Mouse (Mus musculus) limb, embryonic 15.5 days (tissue): ENCODE measurements around the gene Gm1043. TPM values are rescaled to one million over a fixed set of nuclear protein-coding genes. Genes with fewer than 3 reads are reported as not detected.
A peak's percentile ranks its signal among the peaks of the same experiment; 100 is the strongest.

ENCODE experiments used
- ATAC-seq: fragments of 200-750 bp; cut with Nextera tagmentation; 2 replicates; pipeline ENCODE4 v1.8.0; 2017; ENCODE audit warnings: low read depth, moderate TSS enrichment; ENCODE audit not compliant: insufficient number of reproducible peaks, low FRiP score, low TSS enrichment
- H3K27ac ChIP-seq: fragments of 300-500 bp; sonication (generic); 2 replicates; pipeline ENCODE4 v1.5.1; 2015; ENCODE audit warnings: moderate library complexity, mild to moderate bottlenecking, inconsistent platforms
- H3K27me3 ChIP-seq: fragments of 300-500 bp; sonication (generic); 2 replicates; pipeline ENCODE4 v1.6.1; 2015; ENCODE audit warnings: inconsistent platforms
- H3K36me3 ChIP-seq: fragments of 300-500 bp; sonication (generic); 2 replicates; pipeline ENCODE4 v1.6.1; 2015; ENCODE audit warnings: inconsistent platforms
- H3K4me1 ChIP-seq: fragments of 300-500 bp; sonication (generic); 2 replicates; pipeline ENCODE4 v1.6.1; 2015; ENCODE audit warnings: inconsistent platforms
- H3K4me2 ChIP-seq: fragments of 300-500 bp; sonication (generic); 2 replicates; pipeline ENCODE4 v1.6.1; 2015; ENCODE audit warnings: mild to moderate bottlenecking, inconsistent platforms
- H3K4me3 ChIP-seq: fragments of 300-500 bp; sonication (generic); 2 replicates; pipeline ENCODE4 v1.5.1; 2015; ENCODE audit warnings: mild to moderate bottlenecking, inconsistent platforms
- H3K9ac ChIP-seq: fragments of 300-500 bp; sonication (generic); 2 replicates; pipeline ENCODE4 v1.6.1; 2015; ENCODE audit warnings: inconsistent platforms
- H3K9me3 ChIP-seq: fragments of 300-500 bp; sonication (generic); 2 replicates; pipeline ENCODE4 v1.6.1; 2016; ENCODE audit warnings: inconsistent platforms
- WGBS: fragments of 180-500 bp; shearing (Covaris S2); methylation state at CpG from one replicate; pipeline ENCODE4 v1.1.7; 2015; 5-methylcytosine and 5-hydroxymethylcytosine counted together
- polyA plus RNA-seq: library from polyadenylated mRNA; unstranded; fragments of >200 nt; fragmentation: Nextera tagmentation; extraction: Ambion mirVana; gene quantifications from 2 replicates; pipeline ENCODE4 v1.2.1, GENCODE M21; 2015

Gene Gm1043
- polyA plus RNA-seq, 1 experiment from 2014 or later: 0.12 TPM

DNA sequence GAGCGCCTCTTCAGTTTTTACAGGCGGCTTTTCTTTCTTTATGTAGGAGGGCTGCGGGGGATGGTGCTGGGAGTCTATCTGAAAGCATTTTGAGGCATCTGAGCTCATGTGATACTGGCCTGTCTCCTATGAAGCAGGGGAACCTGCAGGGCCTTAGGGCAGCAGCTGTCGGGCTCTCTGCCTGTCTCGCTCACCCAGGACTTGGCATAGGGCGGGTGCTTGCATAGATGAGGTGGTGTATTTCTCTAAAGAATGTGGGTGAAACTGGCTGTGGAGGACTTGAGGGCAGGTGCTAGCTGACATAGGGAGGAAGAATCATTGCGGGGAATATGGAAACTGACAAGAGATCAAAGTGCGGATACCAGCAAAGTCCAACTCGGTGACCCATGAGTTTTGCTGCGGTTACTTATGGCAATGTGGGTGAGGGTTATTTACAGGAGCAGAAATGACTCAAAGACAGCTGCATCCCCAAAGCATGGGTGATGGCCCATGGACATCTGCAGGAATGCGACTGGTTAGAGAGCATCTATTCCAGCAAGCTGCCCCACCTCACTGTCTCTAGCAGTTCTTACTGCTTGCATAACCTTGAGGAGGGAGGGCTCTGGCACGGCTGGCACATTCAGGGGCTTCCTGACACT, 8.4 kb upstream of the Gm1043 start:
- Histone ChIP-seq H3K9me3 (no peaks in the 10 kb centered on the region), H3K4me2 (no peak overlapping the region), H3K36me3 (no peaks in the 10 kb centered on the region), H3K9ac (no peak overlapping the region), H3K27ac (no peak overlapping the region), H3K4me1 (no peaks in the 10 kb centered on the region), H3K4me3 (no peak overlapping the region), H3K27me3 (peaks cover 15% of the 10 kb centered on the region; the same call in 1 of the 2 replicates)
- WGBS: 50% methylated on average over 12 of the region's 12 CpGs
- no peak for ATAC-seq

DNA sequence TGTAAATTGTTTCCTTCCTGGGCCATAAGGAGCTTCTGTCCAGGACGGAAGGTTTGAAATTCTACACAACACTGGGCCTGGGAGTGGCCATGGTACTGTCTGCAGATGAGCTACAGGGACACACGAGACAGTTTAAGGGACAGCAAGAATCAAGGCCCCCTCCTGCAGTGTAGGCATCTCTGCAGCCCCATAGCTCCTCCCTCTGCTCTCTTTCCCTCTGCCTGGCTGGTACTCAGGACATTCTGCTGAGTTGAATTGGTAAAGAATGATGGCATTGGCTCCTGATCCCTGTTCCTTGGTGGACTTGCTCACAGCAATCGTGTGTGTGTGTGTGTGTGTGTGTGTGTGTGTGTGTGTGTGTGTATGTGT, 7.9 kb upstream of the Gm1043 start:
- peaks cover 15% of the 10 kb centered on the region; the same call in 1 of the 2 replicates for H3K27me3 ChIP-seq
- ATAC-seq: no peak
- no peak overlapping the region for H3K4me3 ChIP-seq
- WGBS: 30% methylated on average over 3 of the region's 3 CpGs
- H3K9me3 ChIP-seq: no peaks in the 10 kb centered on the region
- H3K9ac ChIP-seq: no peak overlapping the region
- H3K4me2 ChIP-seq: no peak overlapping the region
- no peaks in the 10 kb centered on the region for H3K4me1 ChIP-seq
- H3K27ac ChIP-seq: no peak overlapping the region
- H3K36me3 ChIP-seq: no peaks in the 10 kb centered on the region

DNA sequence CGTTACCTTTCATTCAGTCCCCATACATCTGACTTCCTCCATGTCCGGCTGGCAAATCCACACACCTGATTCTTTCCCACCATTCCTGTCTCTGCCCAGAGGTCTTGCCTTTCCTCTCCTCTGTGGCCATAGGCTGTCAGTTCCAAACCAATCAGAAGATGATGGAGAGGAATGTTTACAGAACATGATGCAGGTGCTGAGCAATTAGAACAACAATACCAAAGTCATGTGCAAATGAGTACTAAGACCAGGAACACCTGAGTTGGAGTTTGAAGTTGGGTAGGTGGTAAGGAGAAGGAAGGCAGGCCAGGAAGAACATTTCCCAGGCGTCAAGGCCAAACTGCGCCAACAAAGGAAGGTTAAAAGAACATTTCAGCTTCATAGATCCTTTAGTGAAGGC, 5.7 kb upstream of the Gm1043 start:
- Histone ChIP-seq H3K4me1 (no peaks in the 10 kb centered on the region), H3K9me3 (no peaks in the 10 kb centered on the region), H3K4me3 (no peak overlapping the region), H3K27me3 (peaks cover 15% of the 10 kb centered on the region; the same call in 1 of the 2 replicates), H3K36me3 (no peaks in the 10 kb centered on the region), H3K9ac (no peak overlapping the region), H3K27ac (no peak overlapping the region), H3K4me2 (no peak overlapping the region)
- ATAC-seq: no peak
- WGBS: 89% methylated on average over 4 of the region's 4 CpGs

DNA sequence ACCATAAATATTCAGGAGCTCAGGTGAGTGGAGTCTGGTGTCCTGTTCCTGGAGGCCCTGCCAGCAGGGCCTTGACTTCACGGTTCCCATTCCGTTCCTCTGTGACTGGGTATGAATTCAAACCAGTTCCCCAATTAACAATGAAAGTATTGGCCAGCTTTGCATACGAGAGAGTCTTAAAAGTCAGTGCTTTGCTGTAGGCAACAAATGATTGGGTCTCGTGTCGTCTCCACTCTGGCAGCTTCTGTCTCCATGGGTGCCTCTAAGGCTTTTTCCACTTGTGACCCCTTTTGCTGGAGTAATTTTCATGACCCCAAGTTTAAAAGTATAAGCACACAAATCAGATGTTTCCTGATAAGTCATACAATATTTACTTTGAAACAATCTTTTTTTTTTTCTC, 4.6 kb upstream of the Gm1043 start:
- no peak overlapping the region for H3K4me3 ChIP-seq
- H3K9me3 ChIP-seq: no peaks in the 10 kb centered on the region
- no peaks in the 10 kb centered on the region for H3K4me1 ChIP-seq
- no peak overlapping the region for H3K9ac ChIP-seq
- H3K27ac ChIP-seq: no peak overlapping the region
- H3K27me3 ChIP-seq: peaks cover 15% of the 10 kb centered on the region; the same call in 1 of the 2 replicates
- no peak overlapping the region for H3K4me2 ChIP-seq
- H3K36me3 ChIP-seq: no peaks in the 10 kb centered on the region
- 63% methylated on average over 5 of the region's 5 CpGs for WGBS
- ATAC-seq: no peak

DNA sequence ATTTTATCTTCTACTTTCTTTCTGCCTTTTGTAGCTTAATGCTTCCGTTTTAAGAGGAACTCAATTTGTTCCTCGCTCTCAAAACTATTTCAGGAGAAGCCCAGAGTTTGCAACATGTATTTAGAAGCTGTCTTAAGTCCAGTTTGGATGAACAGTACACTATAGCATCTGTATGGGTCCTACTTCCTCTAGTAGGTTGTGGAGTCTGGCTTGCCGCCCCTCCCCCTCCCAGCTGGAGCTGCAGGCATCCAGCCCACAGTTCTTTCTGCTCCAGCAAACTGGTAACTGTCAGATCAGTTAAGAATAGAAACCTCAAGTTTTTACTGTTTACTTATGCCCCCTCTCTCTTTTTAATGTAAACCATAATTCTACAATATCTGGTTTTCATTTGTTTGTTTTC, 2.8 kb upstream of the Gm1043 start:
- H3K4me3 ChIP-seq: no peak overlapping the region
- H3K4me1 ChIP-seq: no peaks in the 10 kb centered on the region
- 26% methylated on average over 3 of the region's 3 CpGs for WGBS
- no peaks in the 10 kb centered on the region for H3K36me3 ChIP-seq
- no peaks in the 10 kb centered on the region for H3K9me3 ChIP-seq
- ATAC-seq: no peak
- H3K27ac ChIP-seq: no peak overlapping the region
- H3K9ac ChIP-seq: no peak overlapping the region
- H3K27me3 ChIP-seq: no peaks in the 10 kb centered on the region
- no peak overlapping the region for H3K4me2 ChIP-seq

DNA sequence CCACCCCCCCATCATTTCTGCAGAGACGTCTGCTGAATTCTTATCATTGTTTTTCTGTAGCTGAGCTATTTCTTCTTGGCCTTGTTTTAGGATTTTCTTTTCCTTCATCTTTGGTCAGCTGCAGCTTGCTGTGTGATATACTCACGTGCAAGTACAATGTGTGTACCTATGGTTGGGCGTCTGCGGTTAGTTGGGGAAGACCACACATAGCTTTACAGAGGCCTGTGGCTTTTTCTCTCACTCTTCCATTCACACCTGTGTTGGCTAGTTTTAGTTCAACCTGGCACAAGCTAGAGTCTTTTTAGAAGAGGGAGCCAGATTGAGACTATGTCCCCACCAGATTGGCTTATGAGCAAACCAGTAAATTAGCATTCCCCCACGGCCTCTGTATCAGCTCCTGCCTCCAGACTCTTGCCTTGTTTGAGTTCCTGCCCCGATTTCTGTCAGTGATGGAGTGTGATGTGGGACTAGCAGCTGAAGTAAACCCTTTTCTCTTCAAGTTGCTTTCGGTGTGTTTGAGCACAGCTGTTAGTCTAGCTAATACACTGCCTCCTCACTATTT, 1.9 kb upstream of the Gm1043 start:
- H3K9ac ChIP-seq: no peak overlapping the region
- H3K27ac ChIP-seq: no peak overlapping the region
- H3K4me3 ChIP-seq: no peak overlapping the region
- no peaks in the 10 kb centered on the region for H3K9me3 ChIP-seq
- ATAC-seq: no peak
- H3K27me3 ChIP-seq: 0 out of 2 replicates have a peak, but pooled peaks cover 1% of the 10 kb centered on the region
- no peaks in the 10 kb centered on the region for H3K4me1 ChIP-seq
- H3K4me2 ChIP-seq: no peak overlapping the region
- H3K36me3 ChIP-seq: no peaks in the 10 kb centered on the region
- 72% methylated on average over 7 of the region's 7 CpGs for WGBS

DNA sequence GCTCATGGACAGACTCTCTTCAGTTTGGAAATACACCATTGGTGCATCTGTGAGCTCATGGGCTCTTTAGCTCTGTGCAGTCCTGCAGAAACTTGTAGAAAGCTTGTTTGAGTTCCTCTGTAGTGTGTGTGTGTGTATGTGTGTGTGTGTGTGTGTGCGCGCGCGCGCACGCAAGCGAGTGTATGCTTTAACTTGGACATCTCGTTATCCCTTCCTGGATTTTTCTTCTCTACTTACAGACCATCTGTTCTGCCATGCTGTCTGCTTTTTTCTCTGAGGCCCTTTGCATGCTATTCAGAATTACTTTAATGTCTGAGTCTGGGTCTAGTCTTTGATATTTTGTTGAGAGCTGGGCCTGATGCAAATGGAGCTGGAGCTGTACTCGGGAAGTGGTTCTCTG, 1.3 kb upstream of the Gm1043 start:
- Histone ChIP-seq H3K4me3 (no peak overlapping the region), H3K36me3 (no peaks in the 10 kb centered on the region), H3K27me3 (peaks cover 7% of the 10 kb centered on the region; the same call in 1 of the 2 replicates), H3K27ac (no peak overlapping the region), H3K4me1 (no peaks in the 10 kb centered on the region), H3K4me2 (no peak overlapping the region), H3K9ac (no peak overlapping the region), H3K9me3 (no peaks in the 10 kb centered on the region)
- no peak for ATAC-seq
- 75% methylated on average over 9 of the region's 9 CpGs for WGBS

DNA sequence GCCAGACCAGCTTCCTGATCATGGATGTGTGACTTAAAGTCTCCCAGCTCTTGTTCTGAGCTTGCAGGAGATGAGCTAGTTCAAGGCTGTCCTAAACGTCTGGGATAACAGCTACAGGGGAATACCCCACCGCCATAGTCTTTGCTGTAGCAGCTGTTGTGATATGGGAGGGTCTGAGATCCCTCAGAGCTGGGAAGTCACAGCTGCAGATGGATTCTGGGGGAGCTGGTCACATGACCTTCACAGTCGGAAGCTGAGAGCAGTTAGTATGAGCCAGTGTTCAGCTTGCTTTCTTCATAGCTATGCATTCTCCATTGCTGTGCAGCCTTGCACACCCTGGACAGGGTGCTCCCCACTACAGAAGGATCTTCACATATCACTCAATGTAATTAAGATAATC, 748 bp downstream of the Gm1043 start:
- Histone ChIP-seq H3K4me2 (no peak overlapping the region), H3K27ac (no peak overlapping the region), H3K4me1 (0 out of 2 replicates have a peak, but pooled peaks cover under 1% of the 10 kb centered on the region), H3K9me3 (no peaks in the 10 kb centered on the region), H3K9ac (no peak overlapping the region), H3K36me3 (no peaks in the 10 kb centered on the region), H3K4me3 (no peak overlapping the region), H3K27me3 (peaks cover 27% of the 10 kb centered on the region)
- 64% methylated on average over 3 of the region's 3 CpGs for WGBS
- no peak for ATAC-seq

DNA sequence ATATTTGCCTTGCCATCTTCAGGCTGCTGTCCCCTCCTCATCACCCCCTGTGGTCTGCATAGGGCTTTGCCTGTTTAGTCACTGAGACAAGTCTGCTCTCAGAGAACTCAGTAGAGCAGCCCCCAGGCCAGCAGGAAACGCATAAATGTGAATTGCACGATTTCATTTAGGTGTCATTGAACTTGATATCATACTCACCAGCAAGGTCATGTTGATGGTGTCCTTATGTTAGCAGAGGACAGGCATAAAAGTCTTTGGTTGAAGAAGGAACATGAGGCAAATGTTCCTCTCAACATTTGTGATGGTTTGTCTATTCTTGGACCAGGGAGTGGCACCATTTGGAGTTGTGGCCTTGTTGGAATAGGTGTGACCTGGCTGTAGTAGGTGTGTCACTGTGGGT, 2.6 kb downstream of the Gm1043 start:
- peaks cover 46% of the 10 kb centered on the region for H3K27me3 ChIP-seq
- H3K27ac ChIP-seq: no peak overlapping the region
- H3K4me2 ChIP-seq: no peak overlapping the region
- no peak overlapping the region for H3K4me3 ChIP-seq
- 43% methylated on average over 2 of the region's 2 CpGs for WGBS
- ATAC-seq: no peak
- H3K4me1 ChIP-seq: peaks cover 7% of the 10 kb centered on the region
- H3K36me3 ChIP-seq: no peaks in the 10 kb centered on the region
- no peak overlapping the region for H3K9ac ChIP-seq
- H3K9me3 ChIP-seq: no peaks in the 10 kb centered on the region

DNA sequence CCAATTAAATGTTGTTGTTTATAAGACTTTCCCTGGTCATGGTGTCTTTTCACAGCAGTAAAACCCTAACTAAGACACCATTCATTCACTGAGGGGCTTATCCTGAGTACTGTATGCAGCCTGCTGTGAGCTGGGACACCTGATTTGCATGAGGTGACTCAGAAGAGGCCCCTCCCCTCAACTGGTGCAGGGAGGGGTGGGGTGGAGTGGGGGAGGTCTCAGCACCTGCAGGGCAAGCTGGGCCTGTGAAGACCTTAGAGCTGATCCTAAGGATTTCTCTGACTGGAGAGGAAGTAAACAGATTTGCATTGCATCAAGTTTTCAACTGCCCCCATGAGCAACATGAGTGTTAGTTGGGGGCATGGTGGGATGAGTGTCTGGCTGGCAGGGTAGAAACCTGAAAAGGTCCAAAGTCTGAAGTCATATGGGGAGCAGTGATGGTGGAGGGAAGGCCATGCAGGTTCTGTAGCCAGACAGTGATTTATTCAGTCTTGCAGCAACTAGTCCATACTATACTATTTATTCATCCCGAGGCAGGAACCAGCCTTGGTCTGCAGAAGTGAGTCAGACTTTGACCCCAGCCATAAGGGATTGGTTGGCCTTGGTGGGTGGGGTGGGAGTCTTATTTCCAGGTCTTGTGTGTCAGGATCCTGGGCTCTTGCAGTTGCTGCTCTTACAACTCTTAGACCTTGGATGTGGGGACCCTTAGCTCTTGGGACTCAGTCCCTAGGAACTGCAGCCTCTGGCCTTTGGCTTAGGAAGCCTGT, 3.4 kb downstream of the Gm1043 start:
- WGBS: 38% methylated on average over 1 of the region's 1 CpGs
- Histone ChIP-seq H3K36me3 (no peaks in the 10 kb centered on the region), H3K27ac (no peak overlapping the region), H3K4me3 (no peak overlapping the region), H3K4me1 (peaks cover 7% of the 10 kb centered on the region), H3K4me2 (no peak overlapping the region), H3K9me3 (no peaks in the 10 kb centered on the region), H3K27me3 (peaks cover 48% of the 10 kb centered on the region), H3K9ac (no peak overlapping the region)
- no peak for ATAC-seq

DNA sequence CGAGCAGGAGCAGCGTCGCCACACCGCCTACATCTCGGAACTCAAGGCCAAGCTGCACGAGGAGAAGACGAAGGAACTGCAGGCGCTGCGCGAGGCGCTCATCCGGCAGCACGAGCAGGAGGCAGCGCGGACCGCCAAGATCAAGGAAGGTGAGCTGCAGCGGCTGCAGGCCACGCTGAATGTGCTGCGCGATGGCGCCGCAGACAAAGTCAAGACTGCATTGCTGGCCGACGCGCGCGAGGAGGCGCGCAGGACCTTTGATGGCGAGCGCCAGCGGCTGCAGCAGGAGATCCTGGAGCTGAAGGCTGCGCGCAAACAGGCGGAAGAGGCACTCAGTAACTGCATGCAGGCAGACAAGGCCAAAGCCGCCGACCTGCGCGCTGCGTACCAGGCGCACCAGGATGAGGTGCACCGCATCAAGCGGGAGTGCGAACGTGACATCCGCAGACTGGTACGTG, 6.0 kb downstream of the Gm1043 start:
- 1% methylated on average over 47 of the region's 47 CpGs for WGBS
- H3K4me2 ChIP-seq: peak overlapping the region; percentile 45
- no peak overlapping the region for H3K27ac ChIP-seq
- no peak for ATAC-seq
- H3K9ac ChIP-seq: no peak overlapping the region
- no peaks in the 10 kb centered on the region for H3K9me3 ChIP-seq
- peaks cover 7% of the 10 kb centered on the region for H3K4me1 ChIP-seq
- peaks cover 48% of the 10 kb centered on the region for H3K27me3 ChIP-seq
- H3K36me3 ChIP-seq: no peaks in the 10 kb centered on the region
- H3K4me3 ChIP-seq: peak overlapping the region; percentile 29

DNA sequence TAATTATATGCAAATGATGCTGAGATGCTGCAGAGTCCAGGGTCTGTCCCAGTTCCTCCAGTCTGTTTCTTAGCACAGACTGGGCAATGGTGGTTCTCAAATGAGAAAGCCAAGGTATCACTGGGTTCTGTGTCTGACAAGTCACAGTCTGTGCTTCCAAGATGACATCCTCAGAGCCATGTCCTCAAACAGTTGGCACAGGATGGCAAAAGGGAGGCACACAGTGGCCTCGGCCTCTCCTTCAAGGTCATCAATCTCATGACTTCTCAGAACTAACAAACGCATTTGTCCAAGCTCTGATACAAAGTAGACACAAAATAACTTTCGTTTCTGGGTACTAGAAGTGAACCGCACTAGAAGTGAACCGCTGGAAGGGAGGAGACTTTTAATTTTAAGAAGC, 9.8 kb downstream of the Gm1043 start:
- Histone ChIP-seq H3K9ac (no peak overlapping the region), H3K27ac (no peak overlapping the region), H3K4me3 (no peak overlapping the region), H3K4me2 (no peak overlapping the region), H3K4me1 (peaks cover 7% of the 10 kb centered on the region), H3K9me3 (no peaks in the 10 kb centered on the region), H3K27me3 (peaks cover 31% of the 10 kb centered on the region), H3K36me3 (no peaks in the 10 kb centered on the region)
- no peak for ATAC-seq
- WGBS: 87% methylated on average over 5 of the region's 5 CpGs
